ENCODE assay signal across 8 mouse cellular contexts in genomic region chr12:69653973-69654372, GRCm38 (mm10). TPM values are rescaled to one million over a fixed set of nuclear protein-coding genes. Genes with fewer than 3 reads are reported as not detected.
DNase-seq lines count a peak whose midpoint lies in the region; ATAC-seq and TF ChIP-seq lines count a peak whose summit lies in the region.
"Not testable (repeated sequence)": the region's sequence is repeated elsewhere in the genome, so short reads cannot be mapped to it uniquely, and the experiment has no call there.

No protein-coding gene starts in this region.

- DNase-seq in A20 (ENCODE audit: low read depth, low spot score) = peak; percentile 39
- DNase-seq in c-Kit-positive CD71-positive TER-119-negative erythroid progenitor cells, embryonic 14.5 days (ENCODE audit: low read depth) = peak; percentile 61
- peak; percentile 4 for DNase-seq in fat pad, adult 2 months (ENCODE audit: extremely low read depth, low read depth, low spot score)
- DNase-seq in liver, embryonic 14.5 days (ENCODE audit: low read depth in 3 of 3, low spot score in 3 of 3) = peak in 2 of 3 experiments; percentile 17 to 24
- peak; percentile 3 for DNase-seq in midbrain, embryonic 14.5 days
- DNase-seq in skeletal muscle tissue, adult 2 months (ENCODE audit: low read depth, low spot score) = peak; percentile 43

- H3K9ac ChIP-seq in heart, embryonic 14.5 days (ENCODE audit: low read length); intestine, embryonic 16.5 days (ENCODE audit: low read depth, low read length); liver, embryonic 14.5 days (replicated peaks); midbrain, embryonic 14.5 days (replicated peaks; ENCODE audit: low read length): not testable (repeated sequence)

- H3K4me2 ChIP-seq in heart, embryonic 14.5 days (ENCODE audit: low read length); intestine, embryonic 16.5 days (ENCODE audit: low read depth, low read length); liver, embryonic 14.5 days (ENCODE audit: low read depth); midbrain, embryonic 14.5 days (ENCODE audit: low read length): not testable (repeated sequence)

- not testable (repeated sequence) for H3K4me1 ChIP-seq in heart, embryonic 14.5 days (ENCODE audit: control insufficient read depth in 2 of 2, insufficient read depth in 2 of 2, low read length in 2 of 2); intestine, embryonic 16.5 days (ENCODE audit: control insufficient read depth, insufficient read depth, low read length); liver, embryonic 14.5 days (replicated peaks; ENCODE audit: control insufficient read depth in 2 of 2, insufficient read depth in 2 of 2, low read length in 1 of 2); midbrain, embryonic 14.5 days (ENCODE audit: control insufficient read depth, insufficient read depth, low read length)

- H3K4me3 ChIP-seq in heart, embryonic 14.5 days (ENCODE audit: control insufficient read depth in 1 of 2, insufficient read depth in 1 of 2, low read depth in 1 of 2, low read length in 2 of 2); intestine, embryonic 16.5 days (ENCODE audit: low read length); liver, embryonic 14.5 days (ENCODE audit: insufficient read depth in 1 of 2, low read depth in 2 of 2, low read length in 2 of 2); midbrain, embryonic 14.5 days (replicated peaks; ENCODE audit: low read depth, low read length): not testable (repeated sequence)

- not testable (repeated sequence) for H3K27ac ChIP-seq in heart, embryonic 14.5 days (replicated peaks in 1 of 2; ENCODE audit: control insufficient read depth in 1 of 2, insufficient read depth in 1 of 2, low read depth in 2 of 2, low read length in 2 of 2); intestine, embryonic 16.5 days (ENCODE audit: low read length); liver, embryonic 14.5 days; midbrain, embryonic 14.5 days (replicated peaks; ENCODE audit: low read depth, low read length)

- not testable (repeated sequence) for H3K9me3 ChIP-seq in heart, embryonic 14.5 days (ENCODE audit: control insufficient read depth, low read length); intestine, embryonic 16.5 days (ENCODE audit: control insufficient read depth, low read length); liver, embryonic 14.5 days (ENCODE audit: control insufficient read depth, low read length)
- peaks cover 11% of the 10 kb centered on the region for H3K9me3 ChIP-seq in midbrain, embryonic 14.5 days (ENCODE audit: control insufficient read depth, low read length)

- TF ChIP-seq CTCF in liver, embryonic 14.5 days (IDR thresholded peaks at IDR 0.05; ENCODE audit: low read depth) = not testable (repeated sequence)

- peaks cover 32% of the 10 kb centered on the region for H3K36me3 ChIP-seq in heart, embryonic 14.5 days (ENCODE audit: control insufficient read depth, insufficient read depth, low read length)
- not testable (repeated sequence) for H3K36me3 ChIP-seq in intestine, embryonic 16.5 days (ENCODE audit: control insufficient read depth, insufficient read depth, low read length); liver, embryonic 14.5 days (replicated peaks; ENCODE audit: control insufficient read depth, insufficient read depth, low read depth)
- peaks cover 35% of the 10 kb centered on the region for H3K36me3 ChIP-seq in midbrain, embryonic 14.5 days (ENCODE audit: control insufficient read depth, insufficient read depth, low read length)

- peak; percentile 87 for ATAC-seq in heart, embryonic 14.5 days (ENCODE audit: insufficient number of reproducible peaks, insufficient read depth, low FRiP score, low read depth)
- ATAC-seq in intestine, embryonic 16.5 days = peak; percentile 55
- ATAC-seq in liver, embryonic 14.5 days (ENCODE audit: insufficient read depth) = peak; percentile 63
- ATAC-seq in midbrain, embryonic 14.5 days (ENCODE audit: low FRiP score, low TSS enrichment) = peak; percentile 71

- not testable (repeated sequence) for H3K27me3 ChIP-seq in heart, embryonic 14.5 days (ENCODE audit: control insufficient read depth, insufficient read depth, low read length); intestine, embryonic 16.5 days (replicated peaks; ENCODE audit: control insufficient read depth, insufficient read depth, low read length); liver, embryonic 14.5 days (ENCODE audit: control insufficient read depth, insufficient read depth, low read length); midbrain, embryonic 14.5 days (ENCODE audit: control insufficient read depth, insufficient read depth, low read length)

- TF ChIP-seq EP300 in liver, embryonic 14.5 days (IDR thresholded peaks at IDR 0.05; ENCODE audit: low read depth) = not testable (repeated sequence)

RNA-seq across cellular contexts. Expression of gene Sos2, which starts 27.7 kb away (rescaled TPM):
- 10.3 and 13.0 TPM in 2 replicates for polyA plus RNA-seq in heart, embryonic 14.5 days (2014; fragmentation: Nextera tagmentation; extraction: Ambion mirVana)
- polyA plus RNA-seq in intestine, embryonic 16.5 days (2015; fragmentation: Nextera tagmentation; extraction: Ambion mirVana) = 7.0 and 7.2 TPM in 2 replicates
- 6.9 and 7.6 TPM in 2 replicates for polyA plus RNA-seq in liver, embryonic 14.5 days (2012; rRNA removed)
- polyA plus RNA-seq in liver, embryonic 14.5 days (2014; fragmentation: Nextera tagmentation; extraction: Ambion mirVana) = 3.6 and 3.7 TPM in 2 replicates
- polyA plus RNA-seq in midbrain, embryonic 14.5 days (2014; fragmentation: Nextera tagmentation; extraction: Ambion mirVana) = 14.2 and 15.0 TPM in 2 replicates

Comparison
In these comparisons a context has a peak if more than half of its experiments do, and no peak if none do; other contexts are left out.
1. DNase-seq: peak in every context shown above with its lines; median percentile 61 in c-Kit-positive CD71-positive TER-119-negative erythroid progenitor cells, embryonic 14.5 days; 43 in skeletal muscle tissue, adult 2 months; 39 in A20; 20 in liver, embryonic 14.5 days; 4 in fat pad, adult 2 months; 3 in midbrain, embryonic 14.5 days.